Mouse (Mus musculus) olfactory bulb, adult 2 months (tissue): ENCODE results near the gene Prr22. TPM values are rescaled to one million over a fixed set of nuclear protein-coding genes. Genes with fewer than 3 reads are reported as not detected.

Experiments used
- H3K27ac ChIP-seq: fragments of 200-500 bp; 2 replicates; pipeline ENCODE4 v1.5.1; 2012; ENCODE audit warnings: low read depth, low read length; ENCODE audit not compliant: insufficient read depth
- H3K4me1 ChIP-seq: fragments of 200-500 bp; 2 replicates; pipeline ENCODE4 v1.6.1; 2012; ENCODE audit warnings: low read length; ENCODE audit not compliant: control insufficient read depth, insufficient read depth
- H3K4me3 ChIP-seq: fragments of 200-500 bp; 2 replicates; pipeline ENCODE4 v1.5.1; 2012; ENCODE audit warnings: mild to moderate bottlenecking, low read depth, low read length, moderate library complexity; ENCODE audit not compliant: insufficient read depth
- CTCF ChIP-seq: fragments of 200-500 bp; IDR thresholded peaks from 2 replicates; pipeline ENCODE4 v1.5.1; 2012; ENCODE audit warnings: low read depth, mild to moderate bottlenecking, low read length, moderate library complexity; ENCODE audit not compliant: insufficient read depth
- POLR2A ChIP-seq: fragments of 200-500 bp; IDR thresholded peaks from 2 replicates; pipeline ENCODE4 v1.6.1; 2012; ENCODE audit warnings: mild to moderate bottlenecking, low read depth, low read length, moderate library complexity; ENCODE audit not compliant: insufficient read depth
- WGBS: fragments of 180-500 bp; shearing (Covaris S2); methylation state at CpG from one replicate; pipeline ENCODE4 v1.1.7; 2018; 5-methylcytosine and 5-hydroxymethylcytosine counted together
- polyA plus RNA-seq: library from polyadenylated mRNA; stranded (reverse); fragments of >200 nt; gene quantifications from 2 replicates; pipeline ENCODE4 v1.2.4, GENCODE M21; 2012; ENCODE audit warnings: low replicate concordance; ENCODE audit not compliant: missing spikeins, insufficient read depth, insufficient read length

The Prr22 gene
- polyA plus RNA-seq, 1 experiment: not detected

DNA sequence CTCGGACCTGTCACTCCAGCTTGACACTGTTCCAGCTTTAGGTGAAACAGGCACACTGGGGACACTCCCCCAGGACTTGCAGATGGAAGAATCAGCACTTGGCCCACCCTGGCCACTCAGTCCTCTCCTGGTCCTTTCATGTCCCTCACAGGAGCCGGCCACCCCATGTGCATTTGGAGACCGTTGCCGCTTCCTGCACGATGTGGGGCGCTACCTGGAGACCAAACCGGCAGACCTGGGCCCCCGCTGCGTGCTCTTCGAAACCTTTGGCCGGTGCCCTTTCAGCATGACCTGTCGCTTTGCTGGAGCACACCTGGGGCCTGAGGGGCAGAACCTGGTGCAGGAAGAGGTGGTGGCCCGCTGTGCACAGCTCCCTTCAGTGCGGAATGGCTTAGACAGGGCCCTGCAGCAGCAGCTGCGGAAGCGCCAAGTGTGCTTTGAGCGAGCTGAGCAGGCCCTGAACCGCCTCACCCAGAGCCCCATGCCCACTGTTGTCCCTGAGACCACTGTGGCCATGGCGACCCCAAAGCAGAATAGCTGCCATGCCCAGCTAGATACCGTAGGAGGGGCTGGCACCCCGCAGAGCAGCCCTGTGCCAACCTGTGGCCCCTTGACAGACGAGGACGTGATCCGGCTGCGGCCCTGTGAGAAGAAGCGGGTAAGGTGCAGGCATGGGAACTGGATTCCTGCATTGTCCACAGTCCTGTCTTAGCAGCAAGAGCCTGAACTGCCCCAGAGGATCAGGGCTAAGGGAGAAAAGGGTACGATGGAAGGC is 3.2 kb upstream of the Prr22 start:
- H3K27ac ChIP-seq: no peak overlapping the region
- peaks cover 21% of the 10 kb centered on the region for H3K4me1 ChIP-seq
- WGBS: 92% methylated on average over 27 of the region's 27 CpGs
- H3K4me3 ChIP-seq: no peak overlapping the region
- TF ChIP-seq CTCF (no peak), POLR2A (no peak)

DNA sequence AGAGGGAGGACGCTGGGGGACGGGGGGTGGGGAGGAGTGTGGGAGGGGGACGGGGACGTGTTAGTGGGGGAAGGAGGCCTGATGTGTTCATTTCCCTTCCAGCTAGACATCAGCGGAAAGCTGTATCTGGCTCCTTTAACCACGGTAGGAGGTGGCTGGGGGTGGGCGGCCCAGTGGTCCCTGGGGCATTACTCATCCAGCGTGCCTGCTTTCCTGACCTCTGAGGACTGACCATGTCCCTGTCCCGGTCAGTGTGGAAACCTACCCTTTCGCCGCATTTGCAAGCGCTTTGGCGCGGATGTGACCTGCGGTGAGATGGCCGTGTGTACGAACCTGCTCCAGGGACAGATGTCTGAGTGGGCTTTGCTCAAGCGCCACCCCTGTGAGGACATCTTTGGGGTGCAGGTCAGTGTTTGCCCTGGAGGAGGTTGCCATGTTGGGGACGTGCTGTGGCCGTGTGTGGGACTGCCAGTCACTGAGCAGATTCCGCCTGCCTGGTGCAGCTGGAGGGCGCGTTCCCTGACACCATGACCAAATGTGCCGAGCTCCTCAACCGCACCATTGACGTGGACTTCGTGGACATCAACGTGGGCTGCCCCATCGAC is 2.4 kb upstream of the Prr22 start:
- no peak for TF ChIP-seq CTCF
- TF ChIP-seq POLR2A: no peak
- 95% methylated on average over 29 of the region's 29 CpGs for WGBS
- peaks cover 17% of the 10 kb centered on the region for H3K4me1 ChIP-seq
- no peak overlapping the region for H3K4me3 ChIP-seq
- no peak overlapping the region for H3K27ac ChIP-seq

DNA sequence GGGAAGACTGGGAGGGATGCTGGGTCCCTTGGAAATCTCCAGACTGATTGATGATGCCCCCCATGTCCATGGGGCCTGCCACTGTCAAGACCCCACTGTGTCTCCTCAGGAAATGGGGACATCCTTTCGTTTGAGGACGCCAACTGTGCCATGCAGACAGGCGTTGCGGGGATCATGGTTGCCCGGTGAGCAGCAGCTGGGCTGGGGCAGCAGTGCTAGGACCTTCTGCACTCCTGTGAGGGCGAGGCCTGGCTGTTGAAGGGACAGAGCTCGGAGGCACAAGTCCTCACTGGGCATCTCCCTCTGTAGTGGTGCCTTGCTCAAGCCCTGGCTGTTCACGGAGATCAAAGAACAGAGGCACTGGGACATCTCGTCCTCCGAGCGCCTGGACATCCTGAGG is 1.1 kb upstream of the Prr22 start:
- Histone ChIP-seq H3K27ac (no peak overlapping the region), H3K4me3 (no peak overlapping the region), H3K4me1 (peaks cover 8% of the 10 kb centered on the region)
- no peak for TF ChIP-seq POLR2A
- no peak for TF ChIP-seq CTCF
- WGBS: 96% methylated on average over 11 of the region's 11 CpGs

DNA sequence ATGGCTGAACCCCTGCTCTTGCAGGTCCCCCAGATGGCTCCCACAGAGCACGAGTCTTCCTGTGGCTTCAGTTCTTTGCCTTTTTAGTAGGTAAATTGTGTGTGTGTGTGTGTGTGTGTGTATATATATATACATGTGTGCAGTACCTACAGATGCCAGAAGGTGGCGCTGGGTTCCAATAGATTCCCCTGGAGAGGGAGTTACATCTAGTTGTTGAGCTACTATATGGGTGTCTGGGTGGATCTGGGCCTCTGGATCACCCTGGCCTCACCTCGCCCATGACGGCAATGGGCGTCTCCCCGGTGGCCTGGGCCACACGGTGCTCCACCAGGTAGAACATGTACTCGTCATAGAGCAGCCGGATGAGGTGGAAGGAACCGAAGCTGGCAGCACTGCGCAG is 7.5 kb downstream of the Prr22 start:
- TF ChIP-seq POLR2A (no peak), CTCF (no peak)
- 93% methylated on average over 11 of the region's 11 CpGs for WGBS
- Histone ChIP-seq H3K27ac (no peak overlapping the region), H3K4me1 (no peaks in the 10 kb centered on the region), H3K4me3 (no peak overlapping the region)

DNA sequence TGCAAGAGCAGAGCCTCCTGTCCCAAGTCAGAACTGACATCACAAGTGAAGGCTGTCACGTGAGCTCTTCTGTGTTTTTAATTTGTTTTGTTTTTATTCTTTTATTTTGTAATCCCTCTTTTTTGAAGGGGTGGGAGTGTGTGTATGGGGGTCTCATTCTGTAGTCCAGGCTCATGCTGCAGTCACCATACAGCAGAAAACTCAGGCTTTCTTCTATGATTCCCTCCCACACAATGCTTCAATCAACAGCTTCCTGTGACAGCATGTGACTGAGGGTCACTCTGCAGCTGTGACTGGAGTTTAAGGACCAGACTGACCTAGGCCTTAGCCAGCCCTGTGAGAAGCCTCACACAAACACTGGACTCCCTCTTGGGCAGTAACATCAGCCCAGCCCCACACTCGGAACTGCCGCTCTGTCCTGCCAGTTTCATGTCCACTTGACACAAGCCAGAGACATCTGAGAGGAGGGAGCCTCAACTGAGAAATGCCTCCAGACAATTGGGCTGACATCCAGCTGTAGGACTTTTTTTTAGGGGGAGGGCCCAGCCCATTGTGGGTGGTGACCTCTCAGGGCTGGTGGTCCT is 8.8 kb downstream of the Prr22 start:
- Histone ChIP-seq H3K4me1 (no peaks in the 10 kb centered on the region), H3K27ac (no peak overlapping the region), H3K4me3 (no peak overlapping the region)
- TF ChIP-seq POLR2A: no peak
- no peak for TF ChIP-seq CTCF
- WGBS: 66% methylated on average over 3 of the region's 3 CpGs

DNA sequence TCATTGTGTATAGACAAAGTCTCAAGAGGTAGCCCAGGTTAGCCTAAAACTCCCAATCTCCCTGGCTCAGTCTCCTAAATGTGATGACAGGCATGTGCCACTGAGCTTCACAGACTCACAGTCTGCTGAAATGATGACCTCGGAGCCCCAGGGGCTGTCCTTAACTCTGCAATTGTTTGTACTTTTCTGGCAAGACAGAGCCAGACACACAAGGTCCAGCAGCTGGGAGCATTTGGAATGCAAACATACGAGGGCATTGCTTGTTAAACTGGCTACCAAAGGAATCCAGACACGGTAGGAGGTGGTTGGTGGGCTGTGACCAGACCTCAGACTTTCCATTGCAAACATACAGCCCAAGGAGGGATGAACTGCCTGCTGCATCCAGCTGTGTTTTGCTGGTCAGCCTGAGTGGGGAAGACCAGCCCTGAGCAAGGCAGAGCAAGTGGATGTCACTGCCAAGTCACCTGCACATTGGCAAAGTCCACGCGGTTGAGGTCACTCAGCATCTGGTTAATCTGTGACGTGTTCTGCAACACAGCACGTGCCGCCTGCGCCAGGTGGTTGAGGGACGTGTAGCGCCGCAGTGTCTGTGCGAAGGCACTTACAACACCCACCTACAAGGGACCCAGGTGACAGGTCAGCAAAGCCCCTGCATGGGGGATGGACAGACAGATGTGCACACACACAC is 10.4 kb downstream of the Prr22 start:
- H3K4me1 ChIP-seq: no peaks in the 10 kb centered on the region
- no peak overlapping the region for H3K4me3 ChIP-seq
- H3K27ac ChIP-seq: no peak overlapping the region
- WGBS: 89% methylated on average over 13 of the region's 13 CpGs
- TF ChIP-seq POLR2A (no peak), CTCF (no peak)

DNA sequence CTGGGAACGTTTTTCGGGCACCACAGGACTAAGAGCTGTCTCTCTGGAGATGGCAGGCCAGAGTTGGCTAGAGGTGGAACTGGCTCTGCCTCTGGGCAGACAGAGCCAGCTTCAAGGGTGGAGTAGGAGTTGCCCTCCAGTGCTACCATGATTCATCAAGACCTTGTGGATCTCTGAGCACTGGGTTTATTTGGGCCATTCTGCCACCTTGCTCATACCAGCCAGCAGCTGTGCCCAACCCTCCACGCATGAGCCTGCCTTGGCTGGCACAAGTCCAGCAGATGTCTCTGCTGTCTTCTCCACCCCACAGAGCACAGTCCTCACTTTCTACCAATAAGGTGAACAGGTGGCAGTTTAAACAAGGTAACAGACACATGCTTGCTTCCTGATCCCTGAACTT is 18.8 kb downstream of the Prr22 start:
- WGBS: 63% methylated on average over 3 of the region's 3 CpGs
- TF ChIP-seq CTCF (no peak), POLR2A (no peak)
- no peak overlapping the region for H3K27ac ChIP-seq
- peaks cover 9% of the 10 kb centered on the region for H3K4me1 ChIP-seq
- H3K4me3 ChIP-seq: no peak overlapping the region

DNA sequence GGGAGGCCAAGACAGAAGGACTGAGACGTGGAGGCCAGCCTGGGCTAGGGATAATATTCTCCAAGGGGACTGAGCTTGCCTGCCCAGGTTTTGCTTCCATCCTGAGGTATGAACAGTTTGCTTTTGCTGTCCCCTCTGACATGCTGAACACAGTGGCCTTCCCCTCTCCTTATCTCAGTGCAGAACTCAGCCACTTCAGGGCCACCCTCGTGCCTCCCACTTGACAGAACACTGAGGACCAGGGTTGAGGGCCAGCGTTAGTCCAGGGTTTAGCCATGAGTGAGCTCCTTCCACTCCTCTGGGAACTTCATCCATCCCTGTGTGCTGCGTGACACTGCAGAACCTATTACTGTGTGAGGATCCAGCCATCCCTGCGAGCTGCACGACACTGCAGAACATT is 19.2 kb downstream of the Prr22 start:
- 87% methylated on average over 6 of the region's 6 CpGs for WGBS
- peaks cover 9% of the 10 kb centered on the region for H3K4me1 ChIP-seq
- no peak overlapping the region for H3K4me3 ChIP-seq
- TF ChIP-seq POLR2A: no peak
- no peak overlapping the region for H3K27ac ChIP-seq

DNA sequence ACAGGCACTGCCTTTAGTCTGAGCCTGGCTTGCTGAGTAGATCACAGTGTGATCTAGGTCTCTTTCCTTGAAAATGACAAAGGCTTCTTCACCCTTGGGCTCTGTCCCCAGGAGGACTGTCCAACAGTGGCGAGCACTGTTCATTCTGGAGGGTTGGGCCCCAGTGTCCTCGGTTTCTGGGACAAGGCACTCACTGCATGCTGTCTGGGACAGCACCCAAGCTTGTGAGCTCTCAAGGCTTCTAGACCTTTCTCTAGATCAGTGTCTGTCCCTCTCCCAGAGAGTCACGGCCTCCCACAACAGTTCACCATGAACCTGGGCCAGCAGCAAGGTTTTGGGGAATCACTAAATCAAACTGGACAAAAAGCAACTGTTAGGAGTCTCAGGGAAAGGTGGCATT is 22.5 kb downstream of the Prr22 start:
- Histone ChIP-seq H3K4me1 (peaks cover 9% of the 10 kb centered on the region), H3K4me3 (no peak overlapping the region), H3K27ac (no peak overlapping the region)
- TF ChIP-seq POLR2A (no peak), CTCF (no peak)
- 94% methylated on average over 3 of the region's 3 CpGs for WGBS
